Mouse (Mus musculus) adrenal gland (tissue): ENCODE measurements at regions not wholly inside any gene's neighbourhood (a gene's known extent, or its start where the extent isn't known, plus 50 kb on each side); places are given as distances from the start of the nearest gene placed in this dataset.

Experiments
- intact Hi-C: fragments of 180-260 bp; cut with DNase I; formaldehyde crosslinking; loops from one replicate; pipeline ENCODE4 v1.15.1; 2025

DNA sequence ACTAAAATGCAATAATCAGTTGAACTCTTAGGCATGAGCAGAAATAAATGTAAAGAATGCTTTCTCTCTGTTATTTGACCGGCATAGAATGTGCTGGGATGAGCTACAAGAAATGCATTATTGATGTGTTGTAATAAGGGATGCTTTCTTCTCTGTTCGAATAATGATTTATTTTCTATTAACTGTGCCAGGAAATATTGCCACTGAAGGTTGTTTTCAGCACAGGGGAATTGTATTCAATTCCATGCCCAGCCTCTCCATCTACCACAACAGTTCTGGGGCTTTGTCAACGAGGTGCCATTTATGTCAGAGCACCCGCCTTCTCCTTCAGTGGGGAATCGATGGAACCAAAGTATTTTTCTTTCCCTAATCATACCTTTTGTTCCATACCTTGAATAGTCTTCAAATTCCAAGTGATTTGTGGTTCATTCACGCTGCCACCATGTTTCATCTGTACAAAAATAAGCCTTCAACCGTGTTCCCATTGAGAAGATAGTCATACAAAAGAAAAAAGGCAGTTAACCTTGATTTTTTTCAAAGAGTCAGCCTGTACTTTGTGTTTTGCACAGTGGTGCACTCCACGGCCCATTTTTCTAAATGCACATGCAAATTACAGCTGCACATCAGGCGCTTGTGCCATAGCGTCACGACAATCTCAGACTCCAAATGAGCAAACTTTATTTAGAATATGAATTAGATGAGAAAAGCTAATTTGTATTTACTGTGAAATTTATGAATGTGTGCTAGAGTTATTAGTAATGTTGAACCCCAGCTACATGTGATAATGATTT lies 65.1 kb upstream of the Gpr141 start:
- intact Hi-C loops, result no loop called here

DNA sequence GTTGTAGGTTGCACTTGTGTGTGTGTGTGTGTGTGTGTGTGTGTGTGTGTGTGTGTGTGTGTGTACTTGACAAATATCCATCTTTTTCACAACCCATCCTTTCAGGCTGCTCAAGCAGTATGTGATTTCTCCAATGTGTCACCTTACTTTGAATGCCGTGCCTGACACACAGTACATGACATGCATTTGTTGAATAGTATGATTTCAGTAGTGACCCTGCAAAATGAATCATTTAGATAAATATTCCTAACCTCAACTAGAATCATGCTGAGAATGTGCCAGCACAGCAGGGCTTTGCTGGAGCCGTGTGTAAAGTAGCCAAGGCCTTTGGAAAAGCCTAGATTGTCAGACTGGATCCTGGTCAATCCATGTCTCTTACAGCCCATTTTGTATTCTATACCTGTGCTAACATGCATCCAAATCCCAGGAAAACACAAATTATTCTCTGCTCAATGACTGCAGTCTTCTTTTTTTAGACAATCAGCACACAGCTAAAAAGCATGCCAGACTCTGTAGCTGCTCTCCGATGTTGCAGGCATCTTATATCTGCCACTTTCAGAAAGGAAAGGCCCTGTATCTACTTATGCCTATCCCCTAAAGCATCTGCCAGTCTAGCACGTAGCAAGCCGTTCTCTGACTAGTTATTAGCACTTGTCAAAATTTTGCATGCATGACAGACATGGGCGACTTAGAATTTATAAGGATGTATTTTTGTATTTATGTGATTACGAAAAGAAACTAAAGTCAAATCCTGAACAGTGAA lies 60.0 kb upstream of the Gpr141 start:
- intact Hi-C loops, result no loop called here

DNA sequence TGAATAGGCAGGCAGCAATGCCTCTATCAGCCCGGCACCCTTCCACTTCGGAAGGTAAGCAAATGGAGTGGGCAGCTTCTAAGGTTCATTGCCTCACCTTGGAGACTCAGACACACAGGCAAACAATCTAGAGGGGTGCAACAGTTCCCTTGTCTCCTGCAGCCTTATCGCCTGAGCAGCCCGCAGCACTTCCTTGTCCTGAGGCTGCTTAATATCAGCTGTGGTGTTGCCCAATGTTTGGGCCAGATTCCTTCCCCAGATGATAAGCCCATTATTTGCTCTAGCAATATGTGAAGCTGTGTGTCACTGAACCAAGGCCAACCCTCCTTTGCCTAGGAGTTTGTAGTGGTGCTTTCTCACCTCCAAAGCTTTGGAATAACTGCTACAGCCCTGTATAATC lies 58.8 kb upstream of the Gpr141 start:
- intact Hi-C loops, result no loop called here

DNA sequence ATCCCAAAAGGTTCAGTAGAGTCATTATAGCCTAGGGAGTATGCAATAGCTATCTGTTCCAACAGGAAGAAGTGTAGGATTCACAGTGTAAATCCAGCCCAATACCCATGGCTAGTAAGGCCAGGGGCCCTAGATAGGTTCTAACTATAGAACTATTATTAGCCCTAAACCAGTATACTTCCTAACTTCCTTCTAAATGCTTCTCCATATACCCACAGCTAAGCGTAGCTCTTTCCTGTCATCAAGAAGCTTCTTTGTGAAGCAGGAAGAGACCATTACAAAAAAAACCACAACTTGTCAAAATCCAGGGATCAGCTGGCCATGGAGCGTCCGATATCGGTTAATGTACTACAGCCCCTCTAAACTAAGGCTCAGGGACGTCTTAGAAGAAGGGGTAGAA lies 57.7 kb upstream of the Gpr141 start:
- intact Hi-C loops, result no loop called here

DNA sequence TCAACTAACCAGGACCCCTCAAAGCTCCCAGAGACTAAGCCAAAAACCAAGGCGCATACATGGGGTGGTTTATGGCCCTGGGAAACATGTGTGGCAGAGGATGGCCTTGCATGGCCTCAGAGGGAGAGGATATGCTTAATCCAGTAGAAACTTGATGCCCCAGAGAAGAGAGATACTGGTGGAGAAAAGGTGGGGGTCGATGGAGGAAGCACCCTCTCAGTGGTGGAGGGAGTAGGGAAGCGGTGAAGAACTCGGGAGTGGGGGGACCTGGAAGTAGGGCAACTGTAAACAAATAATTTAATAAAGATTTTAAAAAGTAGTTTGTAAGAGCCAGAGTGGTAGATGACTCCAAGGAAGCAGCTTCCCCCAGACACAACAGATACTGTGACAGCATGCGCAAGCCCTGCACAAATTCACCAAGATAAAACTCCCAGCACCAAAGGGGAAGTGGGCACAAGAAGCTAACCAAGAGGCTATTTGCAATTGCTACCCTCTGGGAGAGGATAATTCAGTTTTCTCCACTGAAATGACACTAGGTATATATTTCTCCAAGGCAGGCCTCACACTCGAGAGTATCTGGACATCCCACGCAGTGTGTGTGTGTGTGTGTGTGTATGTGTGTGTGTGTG lies 50.7 kb upstream of the Gpr141 start:
- intact Hi-C loops, result no loop called here
